ENCODE assay signal across 27 mouse cellular contexts in genomic region chr7:109680284-109680683, GRCm38 (mm10). TPM values are rescaled to one million over a fixed set of nuclear protein-coding genes. Genes with fewer than 3 reads are reported as not detected.
A peak's percentile ranks its signal among the peaks of the same experiment; 100 is the strongest.
DNase-seq lines count a peak whose midpoint lies in the region; ATAC-seq and TF ChIP-seq lines count a peak whose summit lies in the region.
"Had no signal": no experiment of that assay in that cellular context is flagged by ENCODE, and none has a peak within 500 bp of the region (broad histone marks: within the 10 kb centered on the region; RNA-seq: fewer than 3 reads in every experiment).

No protein-coding gene starts in this region.

- peak; percentile 43 for TF ChIP-seq CTCF in heart, adult 2 months (IDR thresholded peaks at IDR 0.05)
- TF ChIP-seq CTCF in liver, embryonic 14.5 days (IDR thresholded peaks at IDR 0.05; ENCODE audit: low read depth): peak; percentile 40
- TF ChIP-seq CTCF in E14TG2a.4 (conservative IDR thresholded peaks at IDR 0.05; ENCODE audit: low read length) (peak; percentile 40), MEL (IDR thresholded peaks at IDR 0.05 in 2 of 3, conservative IDR thresholded peaks at IDR 0.05 in 1 of 3; ENCODE audit: control insufficient read depth in 1 of 3, insufficient read depth in 1 of 3, low read depth in 2 of 3, low read length in 3 of 3, poor library complexity in 1 of 3, severe bottlenecking in 1 of 3) (peak in 2 of 3 experiments; percentile 28 to 29; a peak in 3 of 6 replicates)

- no peak for TF ChIP-seq POLR2A in heart, adult 2 months (IDR thresholded peaks at IDR 0.05; ENCODE audit: insufficient read depth, low read depth, low read length)
- TF ChIP-seq POLR2A in MEL (IDR thresholded peaks at IDR 0.05; ENCODE audit: control insufficient read depth in 1 of 2, insufficient read depth in 1 of 2, low read depth in 1 of 2, low read length in 2 of 2, poor library complexity in 1 of 2): no peak

- no peaks in the 10 kb centered on the region for H3K9me3 ChIP-seq in liver, embryonic 14.5 days (ENCODE audit: control insufficient read depth, low read length)
- H3K9me3 ChIP-seq in liver, embryonic 12.5 days (replicated peaks): no peaks in the 10 kb centered on the region
- no peaks in the 10 kb centered on the region for H3K9me3 ChIP-seq in E14TG2a.4 (ENCODE audit: low read length)
- no peaks in the 10 kb centered on the region for H3K9me3 ChIP-seq in MEL (replicated peaks; ENCODE audit: insufficient read depth, low read length)
- no peaks in the 10 kb centered on the region for H3K9me3 ChIP-seq in forebrain, embryonic 11.5 days (ENCODE audit: control insufficient read depth, low read length)
- H3K9me3 ChIP-seq in kidney, embryonic 15.5 days (replicated peaks): no peaks in the 10 kb centered on the region
- H3K9me3 ChIP-seq: embryonic facial prominence, embryonic 10.5 days; G1E; heart, embryonic 15.5 days; hindbrain, embryonic 15.5 days had no signal

- H3K79me2 ChIP-seq in heart, adult 2 months (replicated peaks; ENCODE audit: control insufficient read depth, insufficient read depth, low read length): no peaks in the 10 kb centered on the region
- H3K79me2 ChIP-seq in MEL (ENCODE audit: control insufficient read depth, insufficient read depth, low read length, poor library complexity): no peaks in the 10 kb centered on the region

- no peak overlapping the region for H3K9ac ChIP-seq in heart, adult 2 months (ENCODE audit: low read depth, low read length)
- no peak overlapping the region for H3K9ac ChIP-seq in liver, embryonic 14.5 days (replicated peaks)
- no peak overlapping the region for H3K9ac ChIP-seq in liver, embryonic 12.5 days
- no peak overlapping the region for H3K9ac ChIP-seq in MEL (ENCODE audit: control insufficient read depth, low read depth, low read length, poor library complexity, severe bottlenecking)
- no peak overlapping the region for H3K9ac ChIP-seq in forebrain, embryonic 11.5 days (ENCODE audit: low read length)
- H3K9ac ChIP-seq in kidney, embryonic 15.5 days: no peak overlapping the region
- H3K9ac ChIP-seq: forebrain, postnatal 0 days; heart, embryonic 15.5 days; hindbrain, embryonic 15.5 days had no signal

- DNase-seq in heart, adult 2 months: no peak
- DNase-seq in heart, postnatal 4 days: no peak
- DNase-seq in liver, embryonic 14.5 days (ENCODE audit: low read depth in 3 of 3, low spot score in 3 of 3): no peak
- no peak for DNase-seq in MEL (ENCODE audit: low read depth, low spot score)
- no peak for DNase-seq in forebrain, embryonic 11.5 days (ENCODE audit: low spot score)
- DNase-seq: adrenal gland, adult 2 months; adrenal gland, postnatal 25 days; cerebellum, adult 18-20 months; cerebellum, adult 9-11 months; cerebellum, postnatal 36 days; forebrain, postnatal 0 days; gastrocnemius, postnatal 36 days; heart, adult 18-20 months; heart, postnatal 14 days; kidney, adult 11 months had no signal

- no peak for ATAC-seq in liver, embryonic 14.5 days (ENCODE audit: insufficient read depth)
- ATAC-seq in liver, embryonic 12.5 days: no peak
- no peak for ATAC-seq in forebrain, embryonic 11.5 days (replicated peaks; ENCODE audit: low FRiP score)
- ATAC-seq in kidney, embryonic 15.5 days (replicated peaks; ENCODE audit: low FRiP score): no peak
- ATAC-seq: forebrain, postnatal 0 days had no signal

- intact Hi-C loops in heart, adult 2 months (cut with DNase I): no loop called here

- no peak overlapping the region for H3K4me2 ChIP-seq in liver, embryonic 14.5 days (ENCODE audit: low read depth)
- H3K4me2 ChIP-seq in liver, embryonic 12.5 days: no peak overlapping the region
- H3K4me2 ChIP-seq in forebrain, embryonic 11.5 days (ENCODE audit: low read depth, low read length, severe bottlenecking): no peak overlapping the region
- H3K4me2 ChIP-seq in kidney, embryonic 15.5 days: no peak overlapping the region
- H3K4me2 ChIP-seq: heart, embryonic 11.5 days; heart, embryonic 15.5 days; hindbrain, embryonic 15.5 days had no signal

- TF ChIP-seq EP300 in heart, adult 2 months (IDR thresholded peaks at IDR 0.05; ENCODE audit: insufficient read depth, low read depth, low read length): no peak
- no peak for TF ChIP-seq EP300 in liver, embryonic 14.5 days (IDR thresholded peaks at IDR 0.05; ENCODE audit: low read depth)
- TF ChIP-seq EP300 in MEL (IDR thresholded peaks at IDR 0.05; ENCODE audit: low read depth in 1 of 2, low read length in 2 of 2): no peak

- TF ChIP-seq RAD21 in MEL (IDR thresholded peaks at IDR 0.05; ENCODE audit: low read depth, low read length): peak; percentile 11

- no peaks in the 10 kb centered on the region for H3K4me1 ChIP-seq in heart, adult 2 months (ENCODE audit: control insufficient read depth, insufficient read depth, low read length)
- no peaks in the 10 kb centered on the region for H3K4me1 ChIP-seq in liver, embryonic 14.5 days (replicated peaks; ENCODE audit: control insufficient read depth in 2 of 2, insufficient read depth in 2 of 2, low read length in 1 of 2)
- no peaks in the 10 kb centered on the region for H3K4me1 ChIP-seq in liver, embryonic 12.5 days
- H3K4me1 ChIP-seq in E14TG2a.4 (replicated peaks; ENCODE audit: low read depth, low read length) (peaks cover 6% of the 10 kb centered on the region; the same call in 1 of the 2 replicates), MEL (ENCODE audit: control insufficient read depth in 1 of 2, insufficient read depth in 2 of 2, low read length in 2 of 2) (no peaks in the 10 kb centered on the region)
- no peaks in the 10 kb centered on the region for H3K4me1 ChIP-seq in forebrain, embryonic 11.5 days (replicated peaks; ENCODE audit: control insufficient read depth, insufficient read depth, low read length)
- H3K4me1 ChIP-seq in kidney, embryonic 15.5 days: no peaks in the 10 kb centered on the region
- H3K4me1 ChIP-seq: embryonic facial prominence, embryonic 10.5 days; heart, embryonic 15.5 days; hindbrain, embryonic 15.5 days had no signal

- no peaks in the 10 kb centered on the region for H3K27me3 ChIP-seq in heart, adult 2 months (ENCODE audit: control insufficient read depth, insufficient read depth, low read length)
- no peaks in the 10 kb centered on the region for H3K27me3 ChIP-seq in liver, embryonic 14.5 days (ENCODE audit: control insufficient read depth, insufficient read depth, low read length)
- no peaks in the 10 kb centered on the region for H3K27me3 ChIP-seq in liver, embryonic 12.5 days (replicated peaks)
- no peaks in the 10 kb centered on the region for H3K27me3 ChIP-seq in E14TG2a.4 (ENCODE audit: insufficient read depth, low read length)
- no peaks in the 10 kb centered on the region for H3K27me3 ChIP-seq in MEL (ENCODE audit: control insufficient read depth in 1 of 2, insufficient read depth in 2 of 2, low read length in 2 of 2)
- no peaks in the 10 kb centered on the region for H3K27me3 ChIP-seq in forebrain, embryonic 11.5 days (ENCODE audit: control insufficient read depth, insufficient read depth, low read length)
- H3K27me3 ChIP-seq in kidney, embryonic 15.5 days: no peaks in the 10 kb centered on the region
- H3K27me3 ChIP-seq: CH12.LX; heart, embryonic 15.5 days; hindbrain, embryonic 15.5 days had no signal

- H3K4me3 ChIP-seq in heart, adult 2 months: no peak overlapping the region
- no peak overlapping the region for H3K4me3 ChIP-seq in liver, embryonic 14.5 days (ENCODE audit: insufficient read depth in 1 of 2, low read depth in 2 of 2, low read length in 2 of 2)
- no peak overlapping the region for H3K4me3 ChIP-seq in liver, embryonic 12.5 days
- no peak overlapping the region for H3K4me3 ChIP-seq in E14TG2a.4 (replicated peaks; ENCODE audit: low read length)
- H3K4me3 ChIP-seq in MEL (ENCODE audit: control insufficient read depth in 1 of 2, insufficient read depth in 1 of 2, low read depth in 2 of 2, low read length in 2 of 2): no peak overlapping the region
- no peak overlapping the region for H3K4me3 ChIP-seq in forebrain, embryonic 11.5 days (ENCODE audit: low read depth, low read length)
- H3K4me3 ChIP-seq in kidney, embryonic 15.5 days (replicated peaks): no peak overlapping the region
- H3K4me3 ChIP-seq: embryonic facial prominence, embryonic 10.5 days; heart, embryonic 15.5 days; hindbrain, embryonic 15.5 days had no signal

- no peaks in the 10 kb centered on the region for H3K36me3 ChIP-seq in heart, adult 2 months (ENCODE audit: control insufficient read depth, insufficient read depth, low read length)
- no peaks in the 10 kb centered on the region for H3K36me3 ChIP-seq in liver, embryonic 14.5 days (replicated peaks; ENCODE audit: control insufficient read depth, insufficient read depth, low read depth)
- H3K36me3 ChIP-seq in liver, embryonic 12.5 days: no peaks in the 10 kb centered on the region
- H3K36me3 ChIP-seq in E14TG2a.4 (ENCODE audit: insufficient read depth, low read length): 0 out of 2 replicates have a peak, but pooled peaks cover 2% of the 10 kb centered on the region
- H3K36me3 ChIP-seq in MEL (ENCODE audit: control insufficient read depth in 1 of 2, insufficient read depth in 2 of 2, low read length in 2 of 2): no peaks in the 10 kb centered on the region
- H3K36me3 ChIP-seq in forebrain, embryonic 11.5 days (ENCODE audit: control insufficient read depth, insufficient read depth, low read length): no peaks in the 10 kb centered on the region
- no peaks in the 10 kb centered on the region for H3K36me3 ChIP-seq in kidney, embryonic 15.5 days
- H3K36me3 ChIP-seq: embryonic facial prominence, embryonic 10.5 days; G1E; heart, embryonic 15.5 days; hindbrain, embryonic 15.5 days had no signal

- H3K27ac ChIP-seq in heart, adult 2 months: no peak overlapping the region
- H3K27ac ChIP-seq in liver, embryonic 14.5 days: no peak overlapping the region
- H3K27ac ChIP-seq in liver, embryonic 12.5 days: no peak overlapping the region
- H3K27ac ChIP-seq in MEL (ENCODE audit: control insufficient read depth, low read depth, low read length): no peak overlapping the region
- H3K27ac ChIP-seq in forebrain, embryonic 11.5 days (ENCODE audit: low read depth, low read length): no peak overlapping the region
- no peak overlapping the region for H3K27ac ChIP-seq in kidney, embryonic 15.5 days
- H3K27ac ChIP-seq: embryonic facial prominence, embryonic 10.5 days; heart, embryonic 15.5 days; hindbrain, embryonic 15.5 days had no signal

- 95% methylated on average over 2 of the region's 2 CpGs for WGBS in heart, adult 2 months
- 73% methylated on average over 2 of the region's 2 CpGs for WGBS in liver, embryonic 14.5 days (ENCODE audit: insufficient replicate concordance)
- 64% methylated on average over 2 of the region's 2 CpGs for WGBS in liver, embryonic 12.5 days (ENCODE audit: insufficient replicate concordance)
- 79% methylated on average over 2 of the region's 2 CpGs for WGBS in forebrain, embryonic 11.5 days
- 90% methylated on average over 2 of the region's 2 CpGs for WGBS in kidney, embryonic 15.5 days

RNA-seq across cellular contexts. Expression of gene St5, which starts 23.1 kb away (rescaled TPM):
- total RNA-seq in heart, adult 2 months (2021): 10 to 100 TPM; 24.3 to 28.4 TPM
- polyA plus RNA-seq in heart, adult 2 months (2012; rRNA removed): 40.3 and 62.0 TPM in 2 replicates
- 10 to 100 TPM; 55.3 to 56.0 TPM for total RNA-seq in heart, postnatal 4 days (2021)
- polyA plus RNA-seq in liver, embryonic 14.5 days (2012; rRNA removed): 14.0 and 20.6 TPM in 2 replicates
- polyA plus RNA-seq in liver, embryonic 14.5 days (2014; fragmentation: Nextera tagmentation; extraction: Ambion mirVana): 13.8 and 18.0 TPM in 2 replicates
- polyA plus RNA-seq in liver, embryonic 12.5 days (2016; fragmentation: Nextera tagmentation; extraction: Ambion mirVana): 25.1 and 25.3 TPM in 2 replicates
- 2.6 and 2.7 TPM in 2 replicates for total RNA-seq in MEL (2012; rRNA removed)
- 1 to 10 TPM in 1 of 2 experiments, not detected in 1; 3.4 TPM for polyA plus RNA-seq in MEL (2012; ENCODE audit: insufficient read depth in 1 of 2, insufficient read length in 2 of 2, low read depth in 1 of 2, low replicate concordance in 2 of 2, missing spikeins in 1 of 2)
- polyA plus RNA-seq in forebrain, embryonic 11.5 days (2014; fragmentation: Nextera tagmentation; extraction: Ambion mirVana): 32.8 TPM in 2 replicates
- polyA plus RNA-seq in kidney, embryonic 15.5 days (2015; fragmentation: Nextera tagmentation; extraction: Ambion mirVana): 34.5 and 35.4 TPM in 2 replicates

RNA-seq across cellular contexts. Expression of gene Akip1, which starts 23.2 kb away (rescaled TPM):
- 10 to 100 TPM; 13.5 to 14.0 TPM for total RNA-seq in heart, adult 2 months (2021)
- polyA plus RNA-seq in heart, adult 2 months (2012; rRNA removed): 9.8 and 13.7 TPM in 2 replicates
- total RNA-seq in heart, postnatal 4 days (2021): 10 to 100 TPM; 22.8 to 25.2 TPM
- 11.2 and 19.5 TPM in 2 replicates for polyA plus RNA-seq in liver, embryonic 14.5 days (2012; rRNA removed)
- polyA plus RNA-seq in liver, embryonic 14.5 days (2014; fragmentation: Nextera tagmentation; extraction: Ambion mirVana): 42.5 and 44.6 TPM in 2 replicates
- 47.9 and 50.2 TPM in 2 replicates for polyA plus RNA-seq in liver, embryonic 12.5 days (2016; fragmentation: Nextera tagmentation; extraction: Ambion mirVana)
- 26.4 and 29.0 TPM in 2 replicates for total RNA-seq in MEL (2012; rRNA removed)
- 10 to 100 TPM in 1 of 2 experiments, not detected in 1; 34.0 TPM for polyA plus RNA-seq in MEL (2012; ENCODE audit: insufficient read depth in 1 of 2, insufficient read length in 2 of 2, low read depth in 1 of 2, low replicate concordance in 2 of 2, missing spikeins in 1 of 2)
- polyA plus RNA-seq in forebrain, embryonic 11.5 days (2014; fragmentation: Nextera tagmentation; extraction: Ambion mirVana): 18.3 and 19.6 TPM in 2 replicates
- polyA plus RNA-seq in kidney, embryonic 15.5 days (2015; fragmentation: Nextera tagmentation; extraction: Ambion mirVana): 27.2 and 31.3 TPM in 2 replicates

RNA-seq across cellular contexts. Expression of gene BC051019, which starts 43.4 kb away (rescaled TPM):
- total RNA-seq in heart, adult 2 months (2021): not detected
- polyA plus RNA-seq in heart, adult 2 months (2012; rRNA removed): 1.5 TPM in 1 of 2 replicates, not detected in the other
- not detected for total RNA-seq in heart, postnatal 4 days (2021)
- polyA plus RNA-seq in liver, embryonic 14.5 days (2012; rRNA removed): 0.03 and 0.07 TPM in 2 replicates
- polyA plus RNA-seq in liver, embryonic 14.5 days (2014; fragmentation: Nextera tagmentation; extraction: Ambion mirVana): 0.11 and 0.19 TPM in 2 replicates
- 0.13 and 0.25 TPM in 2 replicates for polyA plus RNA-seq in liver, embryonic 12.5 days (2016; fragmentation: Nextera tagmentation; extraction: Ambion mirVana)
- total RNA-seq in MEL (2012; rRNA removed): 0.10 TPM in 1 of 2 replicates, not detected in the other
- polyA plus RNA-seq in MEL (2012; ENCODE audit: insufficient read depth in 1 of 2, insufficient read length in 2 of 2, low read depth in 1 of 2, low replicate concordance in 2 of 2, missing spikeins in 1 of 2): under 1 TPM in 1 of 2 experiments, not detected in 1; 0.39 TPM
- polyA plus RNA-seq in forebrain, embryonic 11.5 days (2014; fragmentation: Nextera tagmentation; extraction: Ambion mirVana): not detected in 2 replicates
- 0.19 TPM in 1 of 2 replicates, not detected in the other for polyA plus RNA-seq in kidney, embryonic 15.5 days (2015; fragmentation: Nextera tagmentation; extraction: Ambion mirVana)
- total RNA-seq: adrenal gland, adult 2 months; adrenal gland, postnatal 25 days; G1E; gastrocnemius, adult 18-20 months; gastrocnemius, postnatal 36 days had no signal
- polyA plus RNA-seq: adrenal gland, adult 2 months; G1E; heart, embryonic 11.5 days had no signal

RNA-seq across cellular contexts. Expression of gene Ascl3, which starts 51.2 kb away (rescaled TPM):
- not detected for total RNA-seq in heart, adult 2 months (2021)
- not detected in 2 replicates for polyA plus RNA-seq in heart, adult 2 months (2012; rRNA removed)
- not detected for total RNA-seq in heart, postnatal 4 days (2021)
- polyA plus RNA-seq in liver, embryonic 14.5 days (2012; rRNA removed): not detected in 2 replicates
- polyA plus RNA-seq in liver, embryonic 14.5 days (2014; fragmentation: Nextera tagmentation; extraction: Ambion mirVana): not detected in 2 replicates
- not detected in 2 replicates for polyA plus RNA-seq in liver, embryonic 12.5 days (2016; fragmentation: Nextera tagmentation; extraction: Ambion mirVana)
- total RNA-seq in MEL (2012; rRNA removed): not detected in 2 replicates
- not detected for polyA plus RNA-seq in MEL (2012; ENCODE audit: insufficient read depth in 1 of 2, insufficient read length in 2 of 2, low read depth in 1 of 2, low replicate concordance in 2 of 2, missing spikeins in 1 of 2)
- 0.28 TPM in 1 of 2 replicates, not detected in the other for polyA plus RNA-seq in forebrain, embryonic 11.5 days (2014; fragmentation: Nextera tagmentation; extraction: Ambion mirVana)
- 0.24 TPM in 1 of 2 replicates, not detected in the other for polyA plus RNA-seq in kidney, embryonic 15.5 days (2015; fragmentation: Nextera tagmentation; extraction: Ambion mirVana)
- total RNA-seq: adrenal gland, adult 2 months; adrenal gland, postnatal 25 days; CH12.LX; forebrain, postnatal 0 days; G1E; gastrocnemius, adult 18-20 months; gastrocnemius, postnatal 36 days; heart, adult 18-20 months; heart, postnatal 14 days had no signal
- polyA plus RNA-seq: embryonic facial prominence, embryonic 10.5 days; embryonic facial prominence, embryonic 14.5 days; forebrain, postnatal 0 days; G1E; heart, embryonic 11.5 days; heart, embryonic 15.5 days; hindbrain, embryonic 11.5 days; hindbrain, embryonic 15.5 days had no signal
